Mouse (Mus musculus): ENCODE results near the gene Klhl40. TPM values are rescaled to one million over a fixed set of nuclear protein-coding genes. Genes with fewer than 3 reads are reported as not detected.

The Klhl40 gene
- polyA plus RNA-seq, 1 experiment, result not detected

DNA sequence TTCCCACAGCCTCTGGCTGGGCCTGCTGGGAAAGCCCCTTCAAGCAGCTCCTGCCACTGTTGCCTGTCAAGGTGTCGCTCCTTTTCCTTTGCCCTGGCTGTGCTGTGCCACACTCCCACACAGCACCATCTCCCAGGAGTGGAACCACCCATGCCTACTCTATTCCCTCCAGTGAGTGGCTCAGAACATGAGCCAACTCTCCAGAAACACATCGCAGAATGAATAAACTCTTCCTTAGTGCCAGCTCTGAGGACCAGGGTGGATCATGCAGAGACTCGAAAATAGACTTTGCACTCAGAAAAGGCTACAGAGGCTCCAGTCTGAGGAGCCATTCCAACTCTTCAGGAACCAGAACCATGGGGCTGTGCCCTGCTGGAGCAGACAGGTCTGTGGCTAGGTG lies 48.9 kb downstream of the Klhl40 start:
- Histone ChIP-seq H3K27me3 (ENCODE audit: control insufficient read depth, insufficient read depth, low read length) (no peaks in the 10 kb centered on the region), H3K4me1 (ENCODE audit: control insufficient read depth, insufficient read depth, insufficient read length, low read length) (no peaks in the 10 kb centered on the region), H3K4me3 (ENCODE audit: low read depth, low read length) (no peak overlapping the region), H3K27ac (ENCODE audit: insufficient read depth, low read depth, low read length) (no peak overlapping the region), H3K36me3 (ENCODE audit: control insufficient read depth, insufficient read depth, low read length) (no peaks in the 10 kb centered on the region)
- TF ChIP-seq POLR2A (IDR thresholded peaks at IDR 0.05; ENCODE audit: low read depth, low read length) (no peak), CTCF (IDR thresholded peaks at IDR 0.05; ENCODE audit: extremely low read depth, insufficient read length, insufficient replicate concordance, low read depth, low read length) (no peak)
- 81% methylated on average over 3 of the region's 3 CpGs for WGBS

DNA sequence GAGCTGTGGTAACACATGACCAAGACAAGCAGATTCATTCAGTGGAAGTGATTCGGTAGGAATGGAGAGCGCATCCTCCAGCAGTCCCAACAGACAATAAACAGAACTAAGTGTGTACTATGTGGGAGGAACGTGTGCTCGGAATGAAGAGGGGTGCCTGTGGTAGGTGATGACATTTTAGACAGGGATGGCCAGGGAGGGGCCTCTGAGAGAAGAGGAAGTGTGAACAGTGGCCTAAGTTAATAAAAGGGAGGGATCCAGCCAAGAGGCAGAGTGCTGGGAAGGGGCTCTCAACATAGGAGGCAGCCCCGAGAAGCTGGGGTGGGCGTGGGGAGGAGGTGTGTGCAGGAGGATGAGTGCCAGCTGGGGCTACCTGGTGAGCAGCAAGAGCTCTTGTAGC lies 50.9 kb downstream of the Klhl40 start:
- TF ChIP-seq CTCF (IDR thresholded peaks at IDR 0.05; ENCODE audit: extremely low read depth, insufficient read length, insufficient replicate concordance, low read depth, low read length), result no peak
- no peak for TF ChIP-seq POLR2A (IDR thresholded peaks at IDR 0.05; ENCODE audit: low read depth, low read length)
- WGBS, result 56% methylated on average over 6 of the region's 6 CpGs
- Histone ChIP-seq H3K4me3 (ENCODE audit: low read depth, low read length) (no peak overlapping the region), H3K4me1 (ENCODE audit: control insufficient read depth, insufficient read depth, insufficient read length, low read length) (no peaks in the 10 kb centered on the region), H3K36me3 (ENCODE audit: control insufficient read depth, insufficient read depth, low read length) (no peaks in the 10 kb centered on the region), H3K27ac (ENCODE audit: insufficient read depth, low read depth, low read length) (no peak overlapping the region), H3K27me3 (ENCODE audit: control insufficient read depth, insufficient read depth, low read length) (no peaks in the 10 kb centered on the region)

DNA sequence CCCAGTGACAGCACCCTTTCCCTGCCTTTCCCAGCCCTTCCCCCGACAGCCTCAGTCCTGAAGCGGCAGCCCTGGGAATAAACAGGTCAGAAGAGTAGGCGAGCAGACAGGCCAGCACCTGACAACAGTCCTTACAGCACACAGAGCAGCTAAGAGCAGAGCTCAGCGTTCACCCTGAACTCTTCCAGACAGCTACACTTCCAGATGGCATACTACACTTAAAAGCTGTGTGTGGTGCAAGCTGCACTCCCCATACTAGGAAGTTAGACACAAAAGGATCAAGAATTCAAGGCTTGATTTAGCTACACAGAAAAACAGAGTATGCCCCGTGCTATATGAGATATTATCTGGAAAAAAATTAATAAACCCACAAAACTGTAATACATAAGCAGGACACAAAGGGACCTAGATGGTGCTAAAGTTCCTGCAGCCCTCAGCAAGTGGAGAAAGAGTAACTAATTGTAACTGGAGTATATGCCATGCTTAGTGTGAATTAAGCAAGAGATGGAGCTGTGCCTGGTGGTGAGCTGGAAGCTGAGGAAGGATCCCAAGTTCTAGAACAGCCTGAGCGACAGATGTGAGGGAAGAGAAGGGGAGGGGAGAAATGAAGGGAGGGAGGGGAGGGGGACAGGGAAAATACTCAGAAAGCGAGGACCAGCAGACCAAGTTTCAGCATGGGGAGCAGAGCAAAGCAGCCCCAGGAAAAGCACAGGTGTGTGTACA lies 52.0 kb downstream of the Klhl40 start:
- no peak overlapping the region for H3K4me3 ChIP-seq (ENCODE audit: low read depth, low read length)
- no peaks in the 10 kb centered on the region for H3K27me3 ChIP-seq (ENCODE audit: control insufficient read depth, insufficient read depth, low read length)
- 58% methylated on average over 7 of the region's 7 CpGs for WGBS
- no peak overlapping the region for H3K27ac ChIP-seq (ENCODE audit: insufficient read depth, low read depth, low read length)
- H3K4me1 ChIP-seq (ENCODE audit: control insufficient read depth, insufficient read depth, insufficient read length, low read length), result no peaks in the 10 kb centered on the region
- H3K36me3 ChIP-seq (ENCODE audit: control insufficient read depth, insufficient read depth, low read length), result no peaks in the 10 kb centered on the region
- TF ChIP-seq POLR2A (IDR thresholded peaks at IDR 0.05; ENCODE audit: low read depth, low read length) (no peak), CTCF (IDR thresholded peaks at IDR 0.05; ENCODE audit: extremely low read depth, insufficient read length, insufficient replicate concordance, low read depth, low read length) (no peak)

DNA sequence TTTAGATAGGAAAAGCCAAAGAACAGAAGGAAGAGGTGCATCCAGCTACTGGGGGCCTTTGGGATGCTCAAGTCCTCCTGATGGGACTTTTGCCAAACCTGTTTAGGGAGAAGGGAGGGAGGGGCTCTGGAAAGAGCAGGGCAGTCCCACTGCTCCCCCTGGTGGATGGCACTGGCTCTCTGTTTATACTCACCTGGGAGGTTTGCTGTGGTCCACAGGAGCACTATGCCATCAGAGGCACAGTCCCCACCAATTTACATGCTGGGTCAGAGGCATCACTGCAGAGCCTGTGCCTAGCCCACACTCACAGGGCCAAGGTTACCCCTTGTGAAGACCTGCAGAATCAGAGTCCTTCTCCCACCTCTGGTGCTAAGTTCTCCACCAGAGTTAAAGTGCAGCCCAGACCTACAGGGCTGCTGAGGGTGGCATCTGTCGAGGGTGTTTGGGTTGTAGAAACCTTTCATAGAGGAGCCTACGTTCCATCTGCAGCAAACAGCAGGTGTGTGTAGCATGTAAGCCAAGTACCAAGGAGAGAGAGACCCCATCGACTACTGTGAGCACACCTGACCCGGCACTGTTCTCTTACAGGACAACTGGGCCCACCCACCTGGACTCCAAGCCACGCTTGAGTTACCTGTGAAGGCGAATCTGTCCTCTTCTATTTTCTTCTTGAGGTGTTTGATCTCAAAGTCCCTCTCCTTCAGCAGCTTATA lies 53.0 kb downstream of the Klhl40 start:
- H3K4me1 ChIP-seq (ENCODE audit: control insufficient read depth, insufficient read depth, insufficient read length, low read length), result no peaks in the 10 kb centered on the region
- no peak for TF ChIP-seq POLR2A (IDR thresholded peaks at IDR 0.05; ENCODE audit: low read depth, low read length)
- peak; percentile 66 for TF ChIP-seq CTCF (IDR thresholded peaks at IDR 0.05; ENCODE audit: extremely low read depth, insufficient read length, insufficient replicate concordance, low read depth, low read length)
- 76% methylated on average over 6 of the region's 6 CpGs for WGBS

DNA sequence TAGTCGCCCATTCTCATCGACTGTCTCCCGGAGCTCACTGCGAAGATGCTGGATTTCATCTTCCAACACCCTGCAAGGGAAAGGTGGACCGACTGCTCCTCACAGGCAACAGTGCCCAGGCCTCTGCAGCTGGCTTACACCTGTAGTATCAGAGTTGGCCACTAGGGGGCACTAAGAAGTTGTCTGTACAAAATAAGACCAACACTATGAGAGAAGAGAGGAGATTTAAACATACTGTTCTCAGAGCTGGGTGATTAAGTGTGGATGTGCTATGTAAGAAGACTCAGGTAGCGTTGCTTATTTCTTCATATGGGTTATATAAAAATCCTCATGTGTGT lies 53.5 kb downstream of the Klhl40 start:
- Histone ChIP-seq H3K27me3 (ENCODE audit: control insufficient read depth, insufficient read depth, low read length) (no peaks in the 10 kb centered on the region), H3K27ac (ENCODE audit: insufficient read depth, low read depth, low read length) (no peak overlapping the region), H3K36me3 (ENCODE audit: control insufficient read depth, insufficient read depth, low read length) (no peaks in the 10 kb centered on the region), H3K4me1 (ENCODE audit: control insufficient read depth, insufficient read depth, insufficient read length, low read length) (no peaks in the 10 kb centered on the region), H3K4me3 (ENCODE audit: low read depth, low read length) (no peak overlapping the region)
- TF ChIP-seq POLR2A (IDR thresholded peaks at IDR 0.05; ENCODE audit: low read depth, low read length) (no peak), CTCF (IDR thresholded peaks at IDR 0.05; ENCODE audit: extremely low read depth, insufficient read length, insufficient replicate concordance, low read depth, low read length) (peak; percentile 73; the same call in 1 of the 2 replicates)
- WGBS, result 24% methylated on average over 6 of the region's 6 CpGs

More for the DNA sequence above, 53.0 kb downstream of the Klhl40 start:
- no peak overlapping the region for H3K27ac ChIP-seq (ENCODE audit: insufficient read depth, low read depth, low read length)
- H3K4me3 ChIP-seq (ENCODE audit: low read depth, low read length), result no peak overlapping the region
- H3K27me3 ChIP-seq (ENCODE audit: control insufficient read depth, insufficient read depth, low read length), result no peaks in the 10 kb centered on the region
- no peaks in the 10 kb centered on the region for H3K36me3 ChIP-seq (ENCODE audit: control insufficient read depth, insufficient read depth, low read length)

Other genes starting within 250 kb of the Klhl40 start
- 0.32 TPM in 1 of 2 replicates, not detected in the other for gene Lyzl4, start 135.5 kb upstream of the Klhl40 start, polyA plus RNA-seq (2012; rRNA removed)
- gene Vipr1, start 134.9 kb upstream of the Klhl40 start, polyA plus RNA-seq (2012; rRNA removed), result 43.5 and 171 TPM in 2 replicates
- 18.2 and 27.0 TPM in 2 replicates for gene Sec22c, start 72.1 kb upstream of the Klhl40 start, polyA plus RNA-seq (2012; rRNA removed)
- 10.9 and 11.6 TPM in 2 replicates for gene Ss18l2, start 67.3 kb upstream of the Klhl40 start, polyA plus RNA-seq (2012; rRNA removed)
- 16.7 and 30.2 TPM in 2 replicates for gene Nktr, start 58.4 kb upstream of the Klhl40 start, polyA plus RNA-seq (2012; rRNA removed)
- gene Zfp651, start 18.3 kb upstream of the Klhl40 start, polyA plus RNA-seq (2012; rRNA removed), result 5.9 and 8.9 TPM in 2 replicates
- gene Hhatl, start 14.9 kb downstream of the Klhl40 start, polyA plus RNA-seq (2012; rRNA removed), result 5.1 and 5.2 TPM in 2 replicates
- 0.65 TPM in 1 of 2 replicates, not detected in the other for gene Ccdc13, start 61.9 kb downstream of the Klhl40 start, polyA plus RNA-seq (2012; rRNA removed)
- gene Higd1a, start 80.8 kb downstream of the Klhl40 start, polyA plus RNA-seq (2012; rRNA removed), result 7.0 and 11.4 TPM in 2 replicates
- 0.42 and 1.4 TPM in 2 replicates for gene Ackr2, start 120.7 kb downstream of the Klhl40 start, polyA plus RNA-seq (2012; rRNA removed)
- gene Cyp8b1, start 138.7 kb downstream of the Klhl40 start, polyA plus RNA-seq (2012; rRNA removed), result not detected in 2 replicates
- 0.24 and 0.39 TPM in 2 replicates for gene Fam198a, start 173.4 kb downstream of the Klhl40 start, polyA plus RNA-seq (2012; rRNA removed)
- gene Pomgnt2, start 219.5 kb downstream of the Klhl40 start, polyA plus RNA-seq (2012; rRNA removed), result 7.5 and 10.4 TPM in 2 replicates

Measured in small intestine, adult 2 months (tissue).